Mouse (Mus musculus) adrenal gland, adult 10 weeks (tissue): ENCODE results near the gene Ndufa11. TPM values are rescaled to one million over a fixed set of nuclear protein-coding genes. Genes with fewer than 3 reads are reported as not detected.

Experiments used
- polyA plus RNA-seq: library from polyadenylated mRNA; stranded (reverse); fragments of 350-450 nt; fragmentation: Illumina TruSeq; extraction: RNeasy Lipid Tissue Mini Kit (QIAGEN cat#74804); gene quantifications from one replicate; pipeline ENCODE4 v1.2.3, GENCODE M21; 2014; ENCODE audit warnings: low read depth, low replicate concordance

The Ndufa11 gene
- not detected for polyA plus RNA-seq

DNA sequence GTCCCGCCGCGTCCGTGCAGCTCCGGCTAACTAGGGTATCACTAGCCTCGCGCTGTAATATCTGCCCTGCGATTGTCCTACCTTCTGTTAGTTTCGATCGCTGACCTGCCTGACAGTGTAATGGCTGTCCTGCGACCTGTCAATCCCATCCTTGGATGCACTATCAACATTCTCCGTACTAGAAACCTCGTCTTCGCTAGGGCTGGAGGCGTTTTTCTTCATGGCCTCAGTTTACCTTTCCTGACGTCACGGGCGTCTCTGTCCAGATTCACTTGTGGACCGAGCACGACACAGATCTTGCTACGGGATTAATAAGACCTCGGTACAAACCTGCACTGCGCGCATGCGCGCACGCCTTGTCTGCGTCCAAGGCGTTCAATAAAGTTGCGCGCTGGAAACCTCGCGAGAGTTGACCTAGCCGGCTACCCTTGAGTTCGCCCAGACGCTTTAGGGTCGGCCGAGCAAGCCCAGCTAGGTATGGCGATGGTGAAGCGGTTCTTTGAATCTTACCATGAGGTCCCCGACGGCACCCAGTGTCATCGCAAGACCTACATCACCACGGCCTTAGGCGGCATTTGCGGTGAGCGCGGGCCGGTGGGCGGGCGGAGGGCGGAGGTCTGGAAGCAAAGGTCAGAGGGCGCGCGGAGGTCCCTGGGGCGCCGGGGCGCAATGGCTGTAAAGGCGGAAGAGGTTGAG, at the start of gene Ndufa11, which contains the start of gene Vmac:
TSS of gene Ndufa11 (plus strand) at position 405 of the 696 bp plus-strand sequence.
TSS of gene Vmac (minus strand) at position 660 of the 696 bp plus-strand sequence.

DNA sequence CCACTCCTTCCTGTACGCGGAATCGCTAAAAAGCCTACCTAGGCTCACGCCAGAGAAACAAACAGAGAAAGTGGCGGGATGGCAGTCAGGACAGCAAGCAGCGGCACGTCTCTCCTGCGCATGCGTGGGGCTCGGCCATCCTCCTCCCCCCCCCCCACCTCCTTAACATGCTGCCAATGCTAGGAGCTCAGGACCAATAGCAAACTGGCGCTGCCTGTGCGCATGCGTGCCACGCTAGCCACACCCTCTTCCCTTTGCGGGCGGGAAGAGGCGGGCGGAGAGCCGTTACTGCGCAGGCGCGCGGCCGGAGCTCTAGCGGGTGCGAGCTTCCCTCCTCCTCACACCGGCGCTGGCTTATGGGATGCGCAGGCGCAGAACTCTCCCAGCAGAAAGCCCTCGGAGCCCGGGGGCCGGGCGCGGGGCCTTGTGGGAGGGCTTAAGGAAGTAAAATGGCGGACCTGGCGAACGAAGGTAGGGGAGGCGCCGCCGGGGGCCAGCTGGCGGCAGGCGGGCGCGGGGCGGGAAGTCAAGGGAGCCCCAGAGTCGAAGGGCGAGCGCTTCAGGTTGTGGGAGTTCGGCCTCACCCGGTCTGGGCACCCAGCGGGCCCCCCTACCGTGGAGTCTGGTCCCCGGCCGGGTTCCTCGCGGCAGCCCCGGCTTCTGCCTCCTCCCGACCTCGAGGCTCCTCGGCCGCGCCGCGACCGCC, 44.5 kb upstream of the Ndufa11 start, which contains the start of gene Ranbp3:
TSS of gene Ranbp3 (plus strand) at position 354 of the 706 bp plus-strand sequence.

DNA sequence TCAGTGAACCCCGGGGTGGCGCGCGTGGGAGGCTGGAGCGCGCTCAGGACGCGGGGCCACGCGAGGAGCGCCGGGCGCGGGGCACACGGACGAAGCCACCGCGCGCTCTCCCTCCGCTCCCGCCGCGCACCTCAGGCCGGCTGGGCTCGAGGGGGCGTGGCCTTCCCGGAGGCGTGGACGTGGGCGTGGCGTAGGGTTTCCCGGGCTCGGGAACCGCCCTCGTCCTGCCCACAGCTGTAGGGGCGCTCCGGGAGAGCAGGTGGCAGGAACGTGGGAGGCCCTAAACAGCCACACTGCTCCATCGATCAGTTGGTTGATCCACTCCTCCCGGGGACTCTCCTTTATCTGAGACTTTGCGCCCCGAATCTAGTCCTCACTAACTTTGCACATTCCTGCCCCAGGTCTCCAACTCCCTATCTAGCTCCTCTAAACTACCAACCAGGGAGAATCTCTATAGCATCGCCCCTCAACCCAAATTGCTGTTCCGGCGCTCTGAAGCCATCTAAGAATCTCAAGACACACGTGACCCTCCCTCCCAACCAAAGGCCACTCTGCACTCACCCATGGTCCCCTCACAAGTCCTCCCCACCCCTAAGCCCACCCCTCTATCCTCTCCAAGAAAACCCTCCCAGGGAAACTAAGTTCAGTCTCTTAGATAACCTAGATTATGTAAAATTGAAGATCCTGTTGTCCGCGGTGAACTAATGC, 40.0 kb downstream of the Ndufa11 start, which contains the start of gene Nrtn:
TSS of gene Nrtn (minus strand) at position 115 of the 708 bp plus-strand sequence.

DNA sequence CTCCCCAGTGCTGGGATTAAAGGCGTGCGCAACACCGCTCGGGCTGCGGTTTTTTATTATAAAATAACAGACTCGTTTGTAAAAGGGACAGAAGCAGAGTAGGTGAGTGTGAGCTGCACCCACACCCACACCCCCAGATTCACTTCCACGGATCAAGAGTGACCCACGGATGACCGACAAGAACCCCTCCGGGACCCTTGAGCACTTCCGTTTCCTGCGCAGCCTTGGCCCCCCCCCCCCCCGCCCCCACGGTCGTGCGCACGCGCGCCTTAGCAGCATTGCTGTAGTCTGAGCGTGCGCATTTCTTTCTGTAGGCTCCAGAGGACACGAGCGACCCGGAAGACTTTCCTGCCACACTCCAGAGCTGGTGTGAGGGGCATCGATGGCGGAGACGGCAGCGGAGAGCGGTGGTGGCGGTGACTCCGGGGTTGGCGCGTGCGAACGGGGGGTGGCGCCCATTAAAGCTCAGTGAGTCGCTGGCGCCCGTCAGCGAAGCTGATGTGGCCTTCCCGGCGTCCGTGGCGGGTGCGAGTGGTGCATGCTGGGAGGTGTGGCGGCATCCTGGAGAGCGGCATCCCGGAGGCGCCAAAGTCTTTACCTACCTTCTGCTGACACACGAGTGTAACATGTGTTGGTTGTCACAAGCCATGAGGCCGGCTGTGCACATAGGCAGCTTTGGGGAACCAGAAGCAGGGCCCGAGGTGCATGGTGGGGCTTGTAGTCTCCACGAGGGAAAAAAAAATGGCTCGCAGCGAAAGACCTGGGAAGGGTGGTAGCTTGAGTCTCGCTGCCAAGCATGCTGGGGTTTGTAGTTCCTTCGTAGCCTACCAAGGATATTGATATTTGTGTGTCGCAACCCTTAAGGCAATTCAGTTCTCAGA, 47.1 kb downstream of the Ndufa11 start, which contains the start of gene Dus3l:
TSS of gene Dus3l (plus strand) at position 284 of the 881 bp plus-strand sequence.

DNA sequence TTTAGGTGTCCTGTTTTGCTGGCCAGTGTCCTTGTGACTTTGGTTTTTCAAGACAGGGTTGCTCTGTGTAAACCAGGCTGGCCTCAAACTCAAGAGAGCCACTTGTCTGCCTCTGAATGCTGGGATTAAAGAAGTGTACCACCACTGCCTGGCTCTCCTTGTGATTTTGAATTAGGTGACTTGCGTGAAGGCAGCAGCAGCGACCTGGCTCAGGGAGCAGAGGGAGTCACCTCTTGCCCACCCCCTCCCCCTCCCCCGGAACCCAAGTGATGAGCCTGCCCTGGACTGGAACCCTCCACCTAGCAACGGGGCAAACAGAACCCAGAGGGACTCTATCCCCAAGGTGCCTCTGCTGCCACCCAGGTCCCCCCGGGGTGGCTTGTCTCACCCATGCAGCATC, 52.4 kb downstream of the Ndufa11 start, which contains the start of gene Prr22:
TSS of gene Prr22 (plus strand) at position 301 of the 400 bp plus-strand sequence.

Other genes starting within 250 kb of the Ndufa11 start
- gene Ptprs, start 241.3 kb upstream of the Ndufa11 start, polyA plus RNA-seq: 6.4 TPM
- gene Znrf4, start 205.3 kb upstream of the Ndufa11 start, polyA plus RNA-seq: not detected
- not detected for gene Gm20219, start 163.4 kb upstream of the Ndufa11 start, polyA plus RNA-seq
- gene Safb2, start 133.2 kb upstream of the Ndufa11 start, polyA plus RNA-seq: 33.4 TPM
- 12.6 TPM for gene Safb, start 132.9 kb upstream of the Ndufa11 start, polyA plus RNA-seq
- gene 2410015M20Rik, start 108.0 kb upstream of the Ndufa11 start, polyA plus RNA-seq: 10.4 TPM
- gene Rpl36, start 104.4 kb upstream of the Ndufa11 start, polyA plus RNA-seq: not detected
- 39.0 TPM for gene Lonp1, start 90.9 kb upstream of the Ndufa11 start, polyA plus RNA-seq
- gene Catsperd, start 89.6 kb upstream of the Ndufa11 start, polyA plus RNA-seq: 1.5 TPM
- gene Ranbp3, start 44.5 kb upstream of the Ndufa11 start, polyA plus RNA-seq: 2.2 TPM
- 17.1 TPM for gene Vmac, start 255 bp downstream of the Ndufa11 start, polyA plus RNA-seq
- gene Nrtn, start 39.8 kb downstream of the Ndufa11 start, polyA plus RNA-seq: not detected
- gene Dus3l, start 47.0 kb downstream of the Ndufa11 start, polyA plus RNA-seq: 1.4 TPM
- not detected for gene Prr22, start 52.5 kb downstream of the Ndufa11 start, polyA plus RNA-seq
- gene Rfx2, start 113.2 kb downstream of the Ndufa11 start, polyA plus RNA-seq: 0.41 TPM
- gene Acsbg2, start 156.7 kb downstream of the Ndufa11 start, polyA plus RNA-seq: not detected
- gene 1700061G19Rik, start 157.7 kb downstream of the Ndufa11 start, polyA plus RNA-seq: not detected
- gene Mllt1, start 217.6 kb downstream of the Ndufa11 start, polyA plus RNA-seq: 0.99 TPM